Mouse (Mus musculus) thymus, adult 2 months (tissue): Measurements from ENCODE around the gene C1qtnf5. TPM values are rescaled to one million over a fixed set of nuclear protein-coding genes. Genes with fewer than 3 reads are reported as not detected.

ENCODE experiments used
- DNase-seq: peaks from one replicate; pipeline ENCODE4 v3.0.0; 2021
- H3K27ac ChIP-seq: fragments of 200-500 bp; 2 replicates; pipeline ENCODE4 v1.5.1; 2012; ENCODE audit warnings: low read length, control low read depth; ENCODE audit not compliant: control insufficient read depth, insufficient read depth
- H3K27me3 ChIP-seq: fragments of 200-500 bp; 2 replicates; pipeline ENCODE4 v1.6.1; 2012; ENCODE audit warnings: mild to moderate bottlenecking, low read length, moderate library complexity, mixed read lengths; ENCODE audit not compliant: control insufficient read depth, insufficient read depth
- H3K36me3 ChIP-seq: fragments of 200-500 bp; 2 replicates; pipeline ENCODE4 v1.6.1; 2012; ENCODE audit warnings: mild to moderate bottlenecking, low read length, moderate library complexity; ENCODE audit not compliant: control insufficient read depth, insufficient read depth
- H3K4me1 ChIP-seq: fragments of 200-500 bp; replicated peaks from 2 replicates; pipeline ENCODE4 v1.6.1; 2012; ENCODE audit warnings: low read length; ENCODE audit not compliant: control insufficient read depth, insufficient read depth
- H3K4me3 ChIP-seq: fragments of 200-500 bp; 2 replicates; pipeline ENCODE4 v1.5.1; 2012; ENCODE audit warnings: mild to moderate bottlenecking, low read length, control low read depth, moderate library complexity; ENCODE audit not compliant: control insufficient read depth, insufficient read depth
- CTCF ChIP-seq: fragments of 200-500 bp; IDR thresholded peaks from 2 replicates; pipeline ENCODE4 v1.5.1; 2012; ENCODE audit warnings: mild to moderate bottlenecking, control low read depth, low read length, moderate library complexity, borderline replicate concordance; ENCODE audit not compliant: control insufficient read depth, poor library complexity, insufficient read depth; ENCODE audit errors: extremely low read depth
- POLR2A ChIP-seq: fragments of 200-500 bp; IDR thresholded peaks from 2 replicates; pipeline ENCODE4 v1.6.1; 2012; ENCODE audit warnings: mild to moderate bottlenecking, low read length, control low read depth, moderate library complexity; ENCODE audit not compliant: control insufficient read depth, poor library complexity, insufficient read depth; ENCODE audit errors: extremely low read depth
- WGBS: fragments of 180-500 bp; shearing (Covaris S2); methylation state at CpG from one replicate; pipeline ENCODE4 v1.1.7; 2018; 5-methylcytosine and 5-hydroxymethylcytosine counted together
- polyA plus RNA-seq: library from polyadenylated mRNA; depleted of rRNA; stranded (reverse); fragments of >200 nt; gene quantifications from 2 replicates; pipeline ENCODE4 v1.2.3, GENCODE M21; 2012

The C1qtnf5 gene
- polyA plus RNA-seq, 1 experiment: 5.0 TPM

- 85% methylated on average over 5 of the region's 5 CpGs for WGBS
- H3K27me3 ChIP-seq: no peaks in the 10 kb centered on the region
- no peak for DNase-seq
- H3K36me3 ChIP-seq: no peaks in the 10 kb centered on the region
- no peak overlapping the region for H3K27ac ChIP-seq
- TF ChIP-seq CTCF: no peak
- no peak for TF ChIP-seq POLR2A
- no peak overlapping the region for H3K4me3 ChIP-seq
- H3K4me1 ChIP-seq: peaks cover 6% of the 10 kb centered on the region
Measured at GRCm38 (mm10) chr9:44125026-44125425, 18.0 kb downstream of the C1qtnf5 start.

GRCm38 (mm10) chr9:44125546-44126428, 18.7 kb downstream of the C1qtnf5 start:
- H3K4me1 ChIP-seq: peaks cover 13% of the 10 kb centered on the region
- DNase-seq: peak; percentile 83
- H3K4me3 ChIP-seq: no peak overlapping the region
- TF ChIP-seq POLR2A (no peak), CTCF (no peak)
- WGBS: 43% methylated on average over 18 of the region's 18 CpGs
- H3K27ac ChIP-seq: no peak overlapping the region
- H3K36me3 ChIP-seq: no peaks in the 10 kb centered on the region
- H3K27me3 ChIP-seq: no peaks in the 10 kb centered on the region

- H3K27me3 ChIP-seq: no peaks in the 10 kb centered on the region
- WGBS: 82% methylated on average over 3 of the region's 3 CpGs
- no peaks in the 10 kb centered on the region for H3K36me3 ChIP-seq
- DNase-seq: no peak
- TF ChIP-seq POLR2A (no peak), CTCF (no peak)
- H3K4me3 ChIP-seq: no peak overlapping the region
- no peak overlapping the region for H3K27ac ChIP-seq
- H3K4me1 ChIP-seq: peaks cover 20% of the 10 kb centered on the region
Measured at GRCm38 (mm10) chr9:44126746-44127145, 19.7 kb downstream of the C1qtnf5 start.

GRCm38 (mm10) chr9:44127351-44127801, 20.3 kb downstream of the C1qtnf5 start:
- Histone ChIP-seq H3K27me3 (no peaks in the 10 kb centered on the region; the same call in 1 of the 2 replicates), H3K36me3 (no peaks in the 10 kb centered on the region), H3K4me1 (peaks cover 20% of the 10 kb centered on the region), H3K27ac (no peak overlapping the region), H3K4me3 (no peak overlapping the region)
- DNase-seq: no peak
- no peak for TF ChIP-seq POLR2A
- no peak for TF ChIP-seq CTCF
- 90% methylated on average over 3 of the region's 3 CpGs for WGBS

GRCm38 (mm10) chr9:44129633-44130032, 22.6 kb downstream of the C1qtnf5 start:
- Histone ChIP-seq H3K4me1 (peaks cover 25% of the 10 kb centered on the region), H3K36me3 (no peaks in the 10 kb centered on the region), H3K27ac (no peak overlapping the region), H3K27me3 (peaks cover 6% of the 10 kb centered on the region; the same call in 1 of the 2 replicates), H3K4me3 (peak overlapping the region; percentile 38)
- 38% methylated on average over 9 of the region's 9 CpGs for WGBS
- no peak for DNase-seq
- no peak for TF ChIP-seq CTCF
- no peak for TF ChIP-seq POLR2A

- H3K4me3 ChIP-seq: peak overlapping the region; percentile 38
- H3K27ac ChIP-seq: no peak overlapping the region
- peaks cover 7% of the 10 kb centered on the region; the same call in 1 of the 2 replicates for H3K27me3 ChIP-seq
- H3K36me3 ChIP-seq: no peaks in the 10 kb centered on the region
- peak; percentile 81 for DNase-seq
- peaks cover 29% of the 10 kb centered on the region for H3K4me1 ChIP-seq
- TF ChIP-seq CTCF (no peak), POLR2A (no peak; the same call in 1 of the 2 replicates)
- under 1% methylated on average over 27 of the region's 27 CpGs for WGBS
Measured at GRCm38 (mm10) chr9:44130034-44130433, 23.0 kb downstream of the C1qtnf5 start.
